Mouse (Mus musculus): ENCODE data around the gene Hist1h3e.
"Not testable (repeated sequence)": the region's sequence is repeated elsewhere in the genome, so short reads cannot be mapped to it uniquely, and the experiment has no call there.

Hist1h3e gene

DNA sequence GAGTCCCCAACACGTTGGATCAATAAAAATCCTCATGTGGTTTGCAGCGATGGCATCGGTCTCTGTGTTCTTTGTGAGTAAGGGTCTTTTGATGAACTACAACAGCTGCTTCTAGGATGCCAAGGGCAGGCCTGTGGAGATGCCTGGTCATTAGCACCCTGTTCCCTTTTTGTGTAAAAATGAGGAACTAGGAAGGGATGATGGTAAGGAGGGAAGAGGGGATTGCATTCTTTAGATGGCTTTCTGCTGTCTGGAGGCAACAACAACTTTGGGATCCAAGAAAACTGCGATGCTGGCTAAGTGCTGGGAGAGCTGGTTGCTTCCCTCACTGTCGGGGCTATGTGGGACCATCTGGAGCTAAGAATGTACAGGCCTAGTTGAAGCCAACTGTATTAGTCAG, 23.9 kb downstream of the Hist1h3e start:
- no peak for DNase-seq (ENCODE audit: low spot score in 2 of 2)

DNA sequence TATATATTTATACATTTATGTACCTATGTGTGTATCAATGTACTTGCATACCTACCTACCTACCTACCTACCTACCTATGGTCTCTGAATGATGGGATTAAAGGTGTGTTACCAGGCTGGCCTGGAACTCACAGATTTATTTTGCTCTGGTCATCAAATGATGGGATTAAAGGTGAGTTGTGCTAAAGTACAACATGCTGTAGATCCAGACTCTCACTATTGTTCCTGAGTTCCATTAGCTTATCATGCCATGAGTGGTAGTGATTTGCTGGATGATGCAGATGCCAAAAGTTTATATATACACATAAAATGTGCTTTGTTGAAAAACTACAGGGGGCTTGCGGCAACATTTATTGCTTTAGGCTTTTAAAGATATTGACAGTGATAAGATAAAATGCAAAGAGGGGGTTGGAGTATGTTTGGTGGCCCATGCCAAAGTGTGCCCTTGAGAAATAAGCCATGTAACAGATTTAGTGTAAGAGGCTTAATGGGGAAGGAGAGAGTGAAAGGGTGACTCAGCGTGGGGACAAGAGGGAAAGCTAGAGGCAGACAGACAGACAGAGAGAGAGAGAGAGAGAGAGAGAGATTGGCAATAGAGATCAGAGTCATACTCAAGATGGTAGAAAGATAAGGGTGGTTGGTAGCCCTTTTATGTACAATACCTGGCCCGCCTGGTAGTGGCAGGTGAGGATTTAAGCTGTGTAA, 25.0 kb downstream of the Hist1h3e start:
- DNase-seq (ENCODE audit: low spot score in 2 of 2) = no peak

DNA sequence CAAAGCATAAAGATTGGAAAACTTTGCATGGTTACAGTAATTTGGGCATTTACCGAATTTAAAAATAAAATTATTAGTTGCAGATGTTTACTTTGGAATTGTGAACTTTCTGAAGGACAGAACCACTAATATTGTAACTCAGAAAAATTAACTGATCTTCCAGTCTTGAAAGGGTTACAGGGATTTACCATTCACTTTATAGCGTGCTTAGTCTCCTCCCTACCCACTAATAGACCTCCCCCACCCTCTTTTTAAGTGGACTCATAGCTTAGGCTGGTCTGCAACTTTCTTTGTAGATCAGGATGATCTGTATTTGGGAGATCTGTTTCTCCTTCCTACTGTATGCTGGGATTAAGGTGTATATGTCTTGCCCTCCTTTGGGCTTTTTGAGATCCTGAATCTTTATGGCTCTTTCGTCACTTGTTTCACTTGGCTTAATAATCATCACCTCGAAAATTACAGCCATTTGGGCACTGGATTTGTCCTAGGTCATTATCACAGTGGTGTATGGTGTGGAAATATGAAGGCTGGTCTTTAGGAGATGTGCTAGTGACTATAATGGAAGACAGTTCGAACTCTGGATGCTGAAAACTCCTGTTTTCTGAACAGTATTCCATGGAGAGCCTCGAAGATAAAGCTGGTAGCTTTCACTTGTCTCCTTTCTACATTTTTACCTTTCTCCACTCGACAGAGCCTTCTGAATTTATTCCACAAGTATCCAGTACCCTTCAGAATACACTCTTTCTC, 25.9 kb downstream of the Hist1h3e start:
- no peak for DNase-seq (ENCODE audit: low spot score in 2 of 2)

DNA sequence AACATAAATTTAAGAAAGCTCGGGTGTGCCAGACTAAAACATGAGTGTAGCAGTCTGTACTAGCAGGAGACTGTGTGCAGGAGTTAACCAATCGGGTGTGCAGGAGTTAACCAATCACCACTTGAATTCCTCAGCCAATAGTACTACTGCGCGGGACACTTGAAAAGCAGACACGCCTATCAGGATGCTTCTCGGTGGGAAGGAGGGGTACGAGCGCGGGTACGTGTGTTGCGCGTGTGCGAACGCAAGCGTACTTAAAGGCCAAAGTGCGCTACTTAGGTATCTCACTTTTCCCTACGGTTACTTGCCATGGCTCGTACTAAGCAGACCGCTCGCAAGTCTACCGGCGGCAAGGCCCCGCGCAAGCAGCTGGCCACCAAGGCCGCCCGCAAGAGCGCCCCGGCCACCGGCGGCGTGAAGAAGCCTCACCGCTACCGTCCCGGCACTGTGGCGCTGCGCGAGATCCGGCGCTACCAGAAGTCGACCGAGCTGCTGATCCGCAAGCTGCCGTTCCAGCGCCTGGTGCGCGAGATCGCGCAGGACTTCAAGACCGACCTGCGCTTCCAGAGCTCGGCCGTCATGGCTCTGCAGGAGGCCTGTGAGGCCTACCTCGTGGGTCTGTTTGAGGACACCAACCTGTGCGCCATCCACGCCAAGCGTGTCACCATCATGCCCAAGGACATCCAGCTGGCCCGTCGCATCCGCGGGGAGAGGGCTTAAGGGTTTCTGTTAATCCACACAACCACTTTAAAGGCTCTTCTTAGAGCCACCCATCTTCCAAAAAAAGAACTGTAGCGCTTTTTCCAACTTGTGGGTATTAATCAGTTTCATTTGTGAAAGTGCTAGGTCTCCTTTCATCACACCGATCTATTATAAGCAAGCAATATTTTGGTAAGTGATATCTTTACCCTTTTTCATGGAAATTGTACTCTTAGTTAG, 26.8 kb downstream of the Hist1h3e start, which contains the start of gene Hist1h3g:
TSS of gene Hist1h3g (plus strand) at position 286 of the 939 bp plus-strand sequence.
- DNase-seq (ENCODE audit: low spot score in 2 of 2) = peak; percentile 67 to 70

DNA sequence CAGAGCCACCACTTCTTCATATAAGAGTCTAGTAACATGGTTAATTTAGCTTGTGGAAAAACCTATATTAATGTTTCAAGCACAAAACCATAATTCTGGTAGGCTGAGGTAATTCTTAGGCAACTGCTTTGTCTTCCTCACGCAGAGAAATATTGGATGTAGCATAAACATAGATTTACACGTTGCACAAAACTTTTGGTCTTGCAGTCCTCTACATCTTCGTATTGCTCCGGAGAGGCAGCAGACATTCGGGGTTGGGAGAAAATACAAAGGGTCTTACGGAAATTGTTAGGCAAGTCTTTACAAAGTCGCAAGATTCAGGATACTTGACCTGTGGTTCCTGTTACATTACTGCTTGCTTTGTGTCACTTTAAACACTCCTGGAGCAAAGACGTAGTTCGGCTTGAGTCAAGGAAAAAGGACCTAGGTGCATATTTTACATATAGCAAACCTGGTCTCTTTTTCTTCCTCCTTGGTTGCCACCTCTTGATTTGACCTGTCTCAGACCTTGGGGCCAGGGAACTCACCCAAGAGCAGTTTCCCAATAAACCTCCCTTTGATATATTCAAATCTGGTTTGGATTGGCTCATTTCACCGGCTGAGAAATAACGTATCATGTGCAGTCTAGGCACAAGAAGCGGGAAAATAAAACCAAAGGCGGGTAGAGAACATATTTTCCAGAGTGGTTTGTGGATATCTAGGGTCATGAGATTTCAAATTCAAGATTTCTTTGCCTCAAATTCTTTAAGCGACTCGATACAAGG, 27.6 kb downstream of the Hist1h3e start:
- DNase-seq (ENCODE audit: low spot score in 2 of 2) = no peak

DNA sequence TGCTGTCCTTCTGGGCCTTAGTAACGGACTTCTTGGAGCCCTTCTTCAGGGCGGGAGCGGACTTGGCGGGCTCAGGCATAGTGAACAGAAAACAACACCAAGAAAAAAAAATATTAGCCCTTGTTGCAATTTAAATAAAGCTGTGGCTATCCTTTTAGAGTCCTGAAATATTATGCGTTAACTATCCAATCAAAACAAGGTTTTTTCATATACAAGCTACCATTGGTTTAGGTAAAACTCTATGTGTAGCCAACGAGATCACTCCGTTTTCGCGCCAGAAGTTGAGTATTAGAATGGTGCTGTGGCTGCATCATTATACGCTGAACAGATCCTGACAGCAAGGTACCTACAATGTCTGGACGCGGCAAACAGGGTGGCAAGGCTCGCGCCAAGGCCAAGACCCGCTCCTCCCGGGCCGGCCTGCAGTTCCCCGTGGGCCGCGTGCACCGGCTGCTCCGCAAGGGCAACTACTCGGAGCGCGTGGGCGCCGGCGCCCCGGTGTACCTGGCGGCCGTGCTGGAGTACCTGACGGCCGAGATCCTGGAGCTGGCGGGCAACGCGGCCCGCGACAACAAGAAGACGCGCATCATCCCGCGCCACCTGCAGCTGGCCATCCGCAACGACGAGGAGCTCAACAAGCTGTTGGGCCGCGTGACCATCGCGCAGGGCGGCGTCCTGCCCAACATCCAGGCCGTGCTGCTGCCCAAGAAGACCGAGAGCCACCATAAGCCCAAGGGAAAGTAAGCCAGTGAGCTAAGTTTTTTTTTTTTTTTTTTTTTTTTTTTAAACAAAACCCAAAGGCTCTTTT, 28.4 kb downstream of the Hist1h3e start, which contains the start of gene Hist1h2af:
TSS of gene Hist1h2af (plus strand) at position 347 of the 808 bp plus-strand sequence.
- not testable (repeated sequence) for DNase-seq (ENCODE audit: low spot score in 2 of 2)

DNA sequence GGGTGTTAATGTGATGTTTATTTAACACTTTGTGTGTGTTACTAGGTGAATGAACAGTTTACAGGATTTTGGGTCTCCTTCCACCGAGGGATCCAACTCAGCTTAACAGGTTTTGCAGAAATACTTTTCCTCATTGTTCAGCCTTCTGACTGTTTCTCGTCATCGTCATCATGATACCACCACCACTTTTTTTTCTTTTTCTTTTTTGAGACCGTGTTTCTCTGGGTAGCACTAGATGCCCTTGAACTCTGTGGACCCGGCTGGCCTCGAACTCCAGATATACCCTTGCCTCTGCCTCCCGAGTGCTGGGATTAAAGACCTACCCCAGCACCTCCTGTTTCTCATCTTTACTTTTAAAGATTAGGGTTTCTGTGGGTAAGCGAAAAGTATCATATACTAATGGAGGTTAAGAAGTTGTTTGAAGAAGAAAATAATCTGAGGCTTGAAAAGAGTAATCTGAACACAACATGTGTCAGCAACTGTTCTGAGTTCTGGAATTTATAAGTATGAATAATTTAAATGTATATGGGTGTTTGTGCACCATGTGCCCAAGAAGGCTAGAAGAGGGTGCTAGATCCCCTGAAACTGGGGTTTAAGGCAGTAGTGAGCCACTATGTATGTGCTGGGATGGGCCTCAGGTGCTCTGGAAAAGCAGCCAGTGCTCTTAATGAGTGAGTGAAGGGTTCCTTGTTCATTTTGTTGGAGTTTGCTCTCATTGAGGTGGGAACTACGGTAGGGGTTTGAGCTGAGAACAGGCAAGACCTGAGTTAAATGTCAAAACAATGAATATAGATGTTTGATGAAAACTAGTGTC, 29.7 kb downstream of the Hist1h3e start:
- DNase-seq (ENCODE audit: low spot score in 2 of 2) = no peak

DNA sequence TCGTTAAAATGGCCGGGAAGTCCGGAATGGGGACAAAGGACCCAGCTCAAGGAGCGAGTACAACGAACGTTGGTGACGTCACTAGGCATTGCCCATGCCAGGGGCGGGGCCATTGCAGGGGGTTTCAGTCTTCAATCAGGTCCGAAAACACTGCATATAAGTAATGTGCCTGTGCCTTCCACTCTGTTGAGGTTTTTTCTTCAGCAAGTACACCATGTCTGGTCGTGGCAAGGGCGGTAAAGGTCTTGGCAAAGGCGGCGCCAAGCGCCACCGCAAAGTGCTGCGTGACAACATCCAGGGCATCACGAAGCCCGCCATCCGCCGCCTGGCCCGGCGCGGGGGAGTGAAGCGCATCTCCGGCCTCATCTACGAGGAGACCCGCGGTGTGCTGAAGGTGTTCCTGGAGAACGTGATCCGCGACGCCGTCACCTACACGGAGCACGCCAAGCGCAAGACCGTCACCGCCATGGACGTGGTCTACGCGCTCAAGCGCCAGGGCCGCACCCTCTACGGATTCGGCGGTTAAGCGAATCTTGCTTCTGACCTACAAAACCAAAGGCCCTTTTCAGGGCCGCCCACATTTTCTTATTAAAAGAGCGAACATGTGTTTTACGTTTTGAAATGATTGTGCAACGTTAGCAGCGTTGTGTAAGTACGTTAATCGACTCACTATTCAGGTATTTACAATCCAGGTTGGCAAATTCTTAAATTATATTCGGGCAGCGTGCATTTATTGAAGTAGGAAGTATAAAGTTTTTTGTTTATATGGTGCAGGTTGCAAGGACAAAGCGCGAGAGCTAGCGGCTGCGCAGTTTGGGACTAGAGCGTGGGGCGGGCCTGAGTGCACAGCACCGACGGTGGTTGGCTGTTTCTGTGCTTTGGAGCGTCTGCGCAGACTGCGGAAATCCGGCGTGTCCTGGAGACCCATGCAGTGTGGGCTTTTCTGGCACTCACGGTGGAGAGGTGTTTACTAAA, 31.0 kb downstream of the Hist1h3e start, which contains the start of gene Hist1h4h:
TSS of gene Hist1h4h (plus strand) at position 150 of the 975 bp plus-strand sequence.
- peak; percentile 93 to 95 for DNase-seq (ENCODE audit: low spot score in 2 of 2)

DNA sequence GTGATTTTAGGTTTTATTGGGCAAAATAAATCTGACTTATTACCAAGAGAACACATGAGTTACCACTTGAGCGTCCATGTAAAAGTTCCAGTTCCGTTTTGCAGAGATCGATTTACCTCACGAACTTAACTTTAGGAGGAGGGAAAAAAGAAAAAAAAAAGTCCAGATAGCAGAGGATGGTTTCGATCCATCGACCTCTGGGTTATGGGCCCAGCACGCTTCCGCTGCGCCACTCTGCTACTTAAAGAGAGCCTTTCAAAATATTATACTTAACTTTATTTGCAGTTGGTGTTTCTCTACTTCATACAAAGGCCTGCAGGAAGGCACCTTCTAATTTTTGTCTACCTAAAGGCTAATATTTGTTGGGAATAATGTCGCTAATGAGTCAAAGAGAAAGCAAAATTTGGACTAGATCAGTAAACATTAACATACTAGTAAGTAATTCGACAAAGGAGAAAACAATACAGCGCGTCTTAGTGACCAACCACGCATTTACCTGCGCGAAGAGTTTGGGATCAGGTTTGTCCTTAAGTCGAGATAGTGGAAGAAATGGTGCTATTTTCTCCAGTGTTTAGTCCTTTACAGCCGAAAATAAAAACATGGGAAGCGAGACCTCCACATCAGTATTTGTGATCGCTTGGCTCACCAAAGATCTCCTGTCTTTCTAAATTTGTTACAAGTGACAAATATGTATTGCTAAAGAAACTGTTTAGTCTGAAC, 31.8 kb downstream of the Hist1h3e start:
- DNase-seq (ENCODE audit: low spot score in 2 of 2) = peak in 1 of 2 experiments; percentile 57

DNA sequence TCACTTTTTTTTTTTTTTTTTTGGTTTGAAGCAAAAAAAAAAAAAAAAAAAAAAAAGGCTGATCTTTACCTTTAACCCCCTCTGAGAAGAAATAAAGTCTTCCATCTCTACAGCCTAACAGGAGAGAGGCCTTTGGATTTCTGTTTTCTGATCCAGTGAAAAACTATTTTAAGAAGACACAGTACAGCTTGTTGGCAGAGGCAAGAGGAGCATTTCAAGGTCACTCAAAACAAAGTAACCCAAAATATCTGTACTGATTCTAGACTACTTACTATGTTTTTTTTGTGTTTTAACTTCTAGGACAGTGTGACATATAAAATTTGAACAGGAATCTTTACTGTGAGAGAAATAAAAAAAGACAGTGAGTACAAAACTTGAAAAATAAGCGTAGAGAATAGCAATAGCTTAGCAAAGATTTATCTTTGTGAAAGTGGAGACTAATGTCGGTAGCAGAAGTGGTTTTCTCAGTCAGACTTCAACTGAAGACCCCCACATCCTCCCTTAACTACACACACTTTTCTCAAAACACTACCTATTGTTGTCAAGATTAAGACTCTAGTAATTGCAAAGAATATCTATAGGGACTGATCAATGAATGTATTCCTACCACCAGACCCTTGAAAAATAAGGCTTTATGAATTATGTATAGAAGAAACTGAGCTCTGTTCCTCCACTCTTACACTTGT, 32.5 kb downstream of the Hist1h3e start:
- DNase-seq (ENCODE audit: low spot score in 2 of 2) = no peak

DNA sequence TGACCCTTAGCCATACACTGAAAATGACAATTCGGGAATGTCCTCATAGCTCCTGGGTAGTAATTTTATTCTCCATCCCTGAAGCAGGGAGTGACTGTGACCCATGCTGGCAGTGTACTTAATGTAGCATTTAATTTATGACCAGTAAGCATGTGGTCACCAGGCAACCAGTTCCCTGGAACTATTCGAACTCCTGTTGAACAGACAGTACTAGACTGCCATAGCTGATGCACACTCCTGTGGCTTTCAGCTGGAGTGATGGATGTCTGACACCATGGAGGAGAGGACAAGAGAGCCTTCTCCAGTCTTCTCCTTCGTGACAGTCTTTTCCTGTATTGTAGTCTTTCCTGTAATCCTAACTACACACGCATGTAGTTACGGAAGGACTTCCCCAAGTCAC, 33.2 kb downstream of the Hist1h3e start:
- DNase-seq (ENCODE audit: low spot score in 2 of 2) = no peak

DNA sequence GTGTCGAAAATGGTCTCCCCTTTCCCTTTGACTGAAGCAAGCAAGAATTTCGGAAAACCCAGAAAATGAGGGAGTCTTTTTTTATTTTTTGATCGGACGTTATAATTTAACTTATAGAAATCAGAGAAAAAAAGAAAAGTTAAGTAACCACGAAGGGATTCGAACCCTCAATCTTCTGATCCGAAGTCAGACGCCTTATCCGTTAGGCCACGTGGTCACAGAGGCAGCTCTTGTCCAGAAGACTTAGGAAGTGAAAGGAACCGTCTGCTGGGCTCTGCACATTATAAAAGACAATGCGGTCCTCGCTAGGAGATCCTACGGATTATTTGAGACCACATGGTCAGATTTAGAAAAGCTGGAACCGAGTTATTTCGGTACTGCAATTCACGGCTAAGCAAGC, 35.9 kb downstream of the Hist1h3e start:
- DNase-seq (ENCODE audit: low spot score in 2 of 2) = peak; percentile 85 to 88

DNA sequence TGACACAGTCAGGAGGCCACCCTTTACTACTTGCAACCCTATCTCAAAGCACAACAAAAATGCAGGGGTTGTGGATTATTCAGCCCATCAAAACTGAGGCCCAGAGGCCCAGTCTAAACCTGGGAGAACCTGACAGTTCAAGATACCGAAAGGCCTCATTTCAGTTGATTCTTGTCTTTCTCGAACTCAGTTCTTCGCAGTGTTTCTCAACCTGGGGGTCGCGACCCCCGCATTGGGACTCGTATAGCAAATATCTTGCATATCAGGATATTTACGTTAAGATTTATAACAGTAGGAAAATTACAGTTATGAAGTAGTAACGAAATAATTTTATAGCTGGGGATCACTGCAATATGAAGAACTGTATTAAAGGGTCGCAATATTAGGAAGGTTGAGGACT, 36.3 kb downstream of the Hist1h3e start:
- no peak for DNase-seq (ENCODE audit: low spot score in 2 of 2)

DNA sequence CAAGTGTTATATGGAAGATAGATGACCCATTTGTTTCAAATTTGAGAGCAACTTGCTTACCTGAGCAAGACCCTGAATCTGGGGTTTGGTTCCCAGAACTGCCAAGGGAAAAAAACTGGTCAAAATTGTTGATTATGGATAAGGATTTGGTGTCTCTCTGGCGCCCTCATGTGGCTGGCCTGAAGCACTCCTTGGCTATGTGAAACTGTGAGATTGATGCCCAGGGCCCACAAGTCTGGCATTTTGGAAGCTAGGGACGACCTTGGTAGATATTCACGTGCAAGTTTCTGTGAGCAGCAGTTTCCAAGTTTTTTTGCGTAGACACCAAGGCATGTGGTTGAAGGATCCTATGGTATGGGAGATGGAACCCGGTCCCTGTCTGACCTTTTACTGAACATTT, 37.5 kb downstream of the Hist1h3e start:
- peak in 1 of 2 experiments; percentile 68 for DNase-seq (ENCODE audit: low spot score in 2 of 2)

DNA sequence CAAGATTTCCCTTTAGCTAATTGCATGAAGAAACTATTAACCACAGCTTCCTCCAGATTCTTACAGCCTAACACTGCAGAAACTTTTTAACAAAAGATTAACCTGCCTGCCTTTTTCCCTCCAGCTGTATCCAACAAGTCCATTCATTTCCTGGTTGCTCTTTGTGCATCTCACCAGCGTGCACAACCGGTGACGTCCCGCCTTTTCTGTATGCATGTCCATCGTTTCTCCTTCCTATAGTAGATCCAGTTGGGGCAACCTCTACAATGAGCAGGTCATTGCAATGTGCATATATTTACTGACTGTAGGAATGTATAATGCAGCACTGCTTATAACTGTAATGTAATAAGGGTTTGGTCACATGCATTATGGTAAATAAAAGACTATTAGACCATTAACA, 38.2 kb downstream of the Hist1h3e start:
- DNase-seq (ENCODE audit: low spot score in 2 of 2) = no peak

DNA sequence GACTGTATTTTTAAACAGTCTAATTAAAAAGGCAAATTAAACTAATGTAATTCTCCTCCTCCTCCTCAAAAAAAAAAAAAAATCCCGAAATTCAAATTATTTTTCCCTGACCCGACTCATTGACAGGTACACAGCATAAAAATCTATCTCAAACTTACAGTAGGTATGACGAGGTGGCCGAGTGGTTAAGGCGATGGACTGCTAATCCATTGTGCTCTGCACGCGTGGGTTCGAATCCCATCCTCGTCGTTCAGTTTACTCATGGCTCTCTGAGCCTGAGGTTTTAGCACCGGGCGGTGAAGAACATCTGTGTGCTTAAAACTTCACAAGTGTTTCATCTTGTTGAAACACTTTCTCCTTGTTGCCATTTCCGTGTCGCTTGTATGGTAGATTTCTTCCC, 40.5 kb downstream of the Hist1h3e start:
- peak; percentile 55 to 58 for DNase-seq (ENCODE audit: low spot score in 2 of 2)

DNA sequence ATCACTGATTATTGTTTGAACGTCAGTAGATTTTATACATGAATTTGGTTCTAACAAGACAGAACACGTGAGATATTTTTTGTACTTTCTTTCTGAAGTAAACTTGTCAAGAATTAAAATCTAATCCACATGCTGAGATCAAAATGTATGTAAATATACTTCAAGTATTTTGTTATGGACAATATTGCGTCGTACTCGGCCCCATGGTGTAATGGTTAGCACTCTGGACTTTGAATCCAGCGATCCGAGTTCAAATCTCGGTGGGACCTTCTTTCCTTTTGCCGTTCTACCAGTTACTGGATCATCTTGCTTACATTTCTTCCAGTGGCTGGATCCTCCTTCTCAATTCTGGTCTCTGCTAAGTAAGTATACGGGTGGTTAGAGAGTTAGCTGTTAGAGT, 42.8 kb downstream of the Hist1h3e start:
- DNase-seq (ENCODE audit: low spot score in 2 of 2) = peak; percentile 58 to 66

All from urinary bladder, adult 18-20 months (tissue).